Mouse (Mus musculus): ENCODE data around the gene Hibch. TPM values are rescaled to one million over a fixed set of nuclear protein-coding genes. Genes with fewer than 3 reads are reported as not detected.

Hibch gene
- polyA plus RNA-seq, 1 experiment from 2014 or later = 28.4 TPM

Other genes starting within 250 kb of the Hibch start
- gene Nemp2, start 214.2 kb upstream of the Hibch start, polyA plus RNA-seq (2016; fragmentation: Nextera tagmentation; extraction: Ambion mirVana) = 6.3 and 6.6 TPM in 2 replicates
- 2.0 and 2.2 TPM in 2 replicates for gene Mfsd6, start 117.5 kb upstream of the Hibch start, polyA plus RNA-seq (2016; fragmentation: Nextera tagmentation; extraction: Ambion mirVana)
- gene Inpp1, start 27.2 kb upstream of the Hibch start, polyA plus RNA-seq (2016; fragmentation: Nextera tagmentation; extraction: Ambion mirVana) = 13.8 and 15.5 TPM in 2 replicates
- 0.62 and 3.7 TPM in 2 replicates for gene 1700019D03Rik, start 175.2 kb downstream of the Hibch start, polyA plus RNA-seq (2016; fragmentation: Nextera tagmentation; extraction: Ambion mirVana)
- 1.7 and 2.1 TPM in 2 replicates for gene Mstn, start 216.7 kb downstream of the Hibch start, polyA plus RNA-seq (2016; fragmentation: Nextera tagmentation; extraction: Ambion mirVana)